Mouse (Mus musculus) bone marrow, adult 2 months (tissue): ENCODE measurements around the gene Stag3.

Experiments
- CTCF ChIP-seq: fragments of 200-500 bp; IDR thresholded peaks from 2 replicates; pipeline ENCODE4 v1.5.1; 2011; ENCODE audit warnings: low read length, control low read depth; ENCODE audit not compliant: control insufficient read depth, insufficient read depth
- POLR2A ChIP-seq: fragments of 200-500 bp; IDR thresholded peaks from 2 replicates; pipeline ENCODE4 v1.6.1; 2011; ENCODE audit warnings: low read depth, mild to moderate bottlenecking, control low read depth, low read length, borderline replicate concordance; ENCODE audit not compliant: control insufficient read depth

- TF ChIP-seq POLR2A (no peak), CTCF (no peak)
Measured at GRCm38 (mm10) chr5:138233778-138234177, 46.3 kb upstream of the Stag3 start.
